Mouse (Mus musculus) embryonic facial prominence, embryonic 10.5 days (tissue): ENCODE results near the gene Vcpkmt. TPM values are rescaled to one million over a fixed set of nuclear protein-coding genes. Genes with fewer than 3 reads are reported as not detected.
"Not testable (repeated sequence)": the region's sequence is repeated elsewhere in the genome, so short reads cannot be mapped to it uniquely, and the experiment has no call there.

Experiments
- DNase-seq: peaks from one replicate; pipeline ENCODE4 v3.0.0-alpha.2; 2017; ENCODE audit warnings: low spot score
- H3K27ac ChIP-seq: fragments of 300-500 bp; sonication (generic); replicated peaks from 2 replicates; pipeline ENCODE4 v1.5.1; 2016; ENCODE audit warnings: mild to moderate bottlenecking
- H3K27me3 ChIP-seq: fragments of 300-500 bp; sonication (generic); replicated peaks from 2 replicates; pipeline ENCODE4 v1.6.1; 2016; ENCODE audit warnings: low read depth, mild to moderate bottlenecking; ENCODE audit not compliant: poor library complexity, severe bottlenecking
- H3K36me3 ChIP-seq: fragments of 300-500 bp; sonication (generic); replicated peaks from 2 replicates; pipeline ENCODE4 v1.6.1; 2016; ENCODE audit warnings: mild to moderate bottlenecking, moderate library complexity
- H3K4me1 ChIP-seq: fragments of 300-500 bp; sonication (generic); 2 replicates; pipeline ENCODE4 v1.6.1; 2016
- H3K4me3 ChIP-seq: fragments of 300-500 bp; sonication (generic); 2 replicates; pipeline ENCODE4 v1.5.1; 2016; ENCODE audit warnings: mild to moderate bottlenecking, moderate library complexity
- H3K9me3 ChIP-seq: fragments of 300-500 bp; sonication (generic); 2 replicates; pipeline ENCODE4 v1.6.1; 2016; ENCODE audit warnings: mild to moderate bottlenecking
- WGBS: fragments of 180-500 bp; shearing (Covaris S2); methylation state at CpG from one replicate; pipeline ENCODE4 v1.1.7; 2016; 5-methylcytosine and 5-hydroxymethylcytosine counted together
- polyA plus RNA-seq: library from polyadenylated mRNA; unstranded; fragments of >200 nt; fragmentation: Nextera tagmentation; extraction: Ambion mirVana; gene quantifications from 2 replicates; pipeline ENCODE4 v1.2.1, GENCODE M21; 2016

The Vcpkmt gene
- polyA plus RNA-seq, 1 experiment from 2014 or later: 37.5 TPM

- DNase-seq: no peak
- Histone ChIP-seq H3K4me1 (no peaks in the 10 kb centered on the region), H3K36me3 (no peaks in the 10 kb centered on the region), H3K4me3 (no peak overlapping the region), H3K27me3 (no peaks in the 10 kb centered on the region), H3K9me3 (no peaks in the 10 kb centered on the region), H3K27ac (no peak overlapping the region)
- WGBS: 83% methylated on average over 3 of the region's 3 CpGs
Measured at GRCm38 (mm10) chr12:69568266-69568665, 14.6 kb downstream of the Vcpkmt start.

- H3K9me3 ChIP-seq, H3K4me1 ChIP-seq, H3K36me3 ChIP-seq, DNase-seq, H3K4me3 ChIP-seq, H3K27me3 ChIP-seq, H3K27ac ChIP-seq: not testable (repeated sequence)
- WGBS: 86% methylated on average over 6 of the region's 6 CpGs
Measured at GRCm38 (mm10) chr12:69561006-69561405, 21.8 kb downstream of the Vcpkmt start.

- peak overlapping the region; percentile 41; the same call in 1 of the 2 replicates for H3K27ac ChIP-seq
- no peaks in the 10 kb centered on the region for H3K36me3 ChIP-seq
- no peaks in the 10 kb centered on the region for H3K27me3 ChIP-seq
- H3K4me3 ChIP-seq: no peak overlapping the region
- peak; percentile 18 for DNase-seq
- no peaks in the 10 kb centered on the region for H3K9me3 ChIP-seq
- peaks cover 7% of the 10 kb centered on the region for H3K4me1 ChIP-seq
- 63% methylated on average over 6 of the region's 6 CpGs for WGBS
Measured at GRCm38 (mm10) chr12:69556221-69556861, 26.5 kb downstream of the Vcpkmt start.

- Histone ChIP-seq H3K4me3 (no peak overlapping the region), H3K27ac (no peak overlapping the region), H3K4me1 (0 out of 2 replicates have a peak, but pooled peaks cover 3% of the 10 kb centered on the region), H3K27me3 (no peaks in the 10 kb centered on the region), H3K9me3 (no peaks in the 10 kb centered on the region), H3K36me3 (no peaks in the 10 kb centered on the region)
- no peak for DNase-seq
- WGBS: 72% methylated on average over 13 of the region's 13 CpGs
Measured at GRCm38 (mm10) chr12:69545456-69546178, 37.2 kb downstream of the Vcpkmt start.

- H3K36me3 ChIP-seq: no peaks in the 10 kb centered on the region
- H3K27ac ChIP-seq: no peak overlapping the region
- H3K4me1 ChIP-seq: 0 out of 2 replicates have a peak, but pooled peaks cover 3% of the 10 kb centered on the region
- H3K27me3 ChIP-seq: no peaks in the 10 kb centered on the region
- WGBS: 84% methylated on average over 6 of the region's 6 CpGs
- no peak overlapping the region for H3K4me3 ChIP-seq
- H3K9me3 ChIP-seq: no peaks in the 10 kb centered on the region
- DNase-seq: no peak
Measured at GRCm38 (mm10) chr12:69544994-69545393, 37.8 kb downstream of the Vcpkmt start.

GRCm38 (mm10) chr12:69544562-69544961 is 38.3 kb downstream of the Vcpkmt start:
- Histone ChIP-seq H3K27ac (no peak overlapping the region), H3K27me3 (no peaks in the 10 kb centered on the region), H3K4me1 (0 out of 2 replicates have a peak, but pooled peaks cover 3% of the 10 kb centered on the region), H3K4me3 (no peak overlapping the region), H3K36me3 (no peaks in the 10 kb centered on the region), H3K9me3 (no peaks in the 10 kb centered on the region)
- DNase-seq: no peak
- 55% methylated on average over 2 of the region's 2 CpGs for WGBS

GRCm38 (mm10) chr12:69542376-69542775 is 40.5 kb downstream of the Vcpkmt start:
- Histone ChIP-seq H3K36me3 (no peaks in the 10 kb centered on the region), H3K4me3 (no peak overlapping the region), H3K27me3 (no peaks in the 10 kb centered on the region), H3K27ac (no peak overlapping the region), H3K9me3 (no peaks in the 10 kb centered on the region), H3K4me1 (peaks cover 17% of the 10 kb centered on the region)
- no peak for DNase-seq
- WGBS: 94% methylated on average over 8 of the region's 8 CpGs

- DNase-seq: no peak
- WGBS: 80% methylated on average over 8 of the region's 8 CpGs
- H3K27ac ChIP-seq: no peak overlapping the region
- peaks cover 24% of the 10 kb centered on the region for H3K4me1 ChIP-seq
- H3K36me3 ChIP-seq: no peaks in the 10 kb centered on the region
- H3K4me3 ChIP-seq: no peak overlapping the region
- H3K27me3 ChIP-seq: no peaks in the 10 kb centered on the region
- no peaks in the 10 kb centered on the region for H3K9me3 ChIP-seq
Measured at GRCm38 (mm10) chr12:69541663-69542062, 41.2 kb downstream of the Vcpkmt start.

- DNase-seq: no peak
- WGBS: 82% methylated on average over 7 of the region's 7 CpGs
- no peak overlapping the region for H3K4me3 ChIP-seq
- H3K36me3 ChIP-seq: no peaks in the 10 kb centered on the region
- no peak overlapping the region for H3K27ac ChIP-seq
- no peaks in the 10 kb centered on the region for H3K9me3 ChIP-seq
- H3K4me1 ChIP-seq: peaks cover 27% of the 10 kb centered on the region
- no peaks in the 10 kb centered on the region for H3K27me3 ChIP-seq
Measured at GRCm38 (mm10) chr12:69539353-69539752, 43.5 kb downstream of the Vcpkmt start.

- 60% methylated on average over 4 of the region's 4 CpGs for WGBS
Measured at GRCm38 (mm10) chr12:69538362-69538950, 44.4 kb downstream of the Vcpkmt start.

GRCm38 (mm10) chr12:69537675-69538361 is 45.0 kb downstream of the Vcpkmt start:
- 47% methylated on average over 19 of the region's 19 CpGs for WGBS
- H3K4me3 ChIP-seq: peak overlapping the region; percentile 21
- H3K36me3 ChIP-seq: no peaks in the 10 kb centered on the region
- peak overlapping the region; percentile 65 for H3K27ac ChIP-seq
- no peaks in the 10 kb centered on the region for H3K27me3 ChIP-seq
- peaks cover 27% of the 10 kb centered on the region for H3K4me1 ChIP-seq
- no peaks in the 10 kb centered on the region for H3K9me3 ChIP-seq
- peak; percentile 48 for DNase-seq

More at GRCm38 (mm10) chr12:69538362-69538950, 44.4 kb downstream of the Vcpkmt start:
- H3K4me3 ChIP-seq: no peak overlapping the region; the same call in 1 of the 2 replicates
- H3K9me3 ChIP-seq: no peaks in the 10 kb centered on the region
- no peaks in the 10 kb centered on the region for H3K36me3 ChIP-seq
- DNase-seq: no peak
- peaks cover 27% of the 10 kb centered on the region for H3K4me1 ChIP-seq
- peak overlapping the region; percentile 65 for H3K27ac ChIP-seq
- H3K27me3 ChIP-seq: no peaks in the 10 kb centered on the region

- peak overlapping the region; percentile 65 for H3K27ac ChIP-seq
- no peaks in the 10 kb centered on the region for H3K9me3 ChIP-seq
- WGBS: 36% methylated on average over 10 of the region's 10 CpGs
- peak overlapping the region; percentile 21 for H3K4me3 ChIP-seq
- H3K4me1 ChIP-seq: peaks cover 27% of the 10 kb centered on the region
- H3K36me3 ChIP-seq: no peaks in the 10 kb centered on the region
- peak; percentile 53 for DNase-seq
- H3K27me3 ChIP-seq: no peaks in the 10 kb centered on the region
Measured at GRCm38 (mm10) chr12:69537243-69537674, 45.6 kb downstream of the Vcpkmt start.
